Mouse (Mus musculus): ENCODE results near the gene Yars. TPM values are rescaled to one million over a fixed set of nuclear protein-coding genes. Genes with fewer than 3 reads are reported as not detected.

Gene Yars
- polyA plus RNA-seq, 1 experiment from 2014 or later: 92.6 TPM

GRCm38 (mm10) chr4:129251482-129252125 lies 62.0 kb downstream of the Yars start:
- Histone ChIP-seq H3K27ac (ENCODE audit: low read depth, low read length) (peak overlapping the region; percentile 7; the same call in 1 of the 2 replicates), H3K36me3 (ENCODE audit: control insufficient read depth, insufficient read depth, low read length) (no peaks in the 10 kb centered on the region), H3K4me2 (replicated peaks; ENCODE audit: low read depth, low read length) (peak overlapping the region; percentile 31), H3K9me3 (ENCODE audit: control insufficient read depth, low read length) (no peaks in the 10 kb centered on the region), H3K9ac (ENCODE audit: low read depth, low read length) (0 out of 2 replicates have a peak overlapping the region, but pooled peaks have one; percentile 8), H3K4me3 (ENCODE audit: low read length) (no peak overlapping the region), H3K4me1 (ENCODE audit: control insufficient read depth, insufficient read depth, low read length) (peaks cover 34% of the 10 kb centered on the region), H3K27me3 (ENCODE audit: control insufficient read depth, insufficient read depth, low read length) (peaks cover 19% of the 10 kb centered on the region)
- ATAC-seq (ENCODE audit: low FRiP score, low TSS enrichment): peak; percentile 25; the same call in 1 of the 2 replicates
- WGBS: 4% methylated on average over 15 of the region's 15 CpGs

- ATAC-seq (ENCODE audit: low FRiP score, low TSS enrichment): no peak
- no peak overlapping the region for H3K27ac ChIP-seq (ENCODE audit: low read depth, low read length)
- H3K9me3 ChIP-seq (ENCODE audit: control insufficient read depth, low read length): no peaks in the 10 kb centered on the region
- H3K4me2 ChIP-seq (replicated peaks; ENCODE audit: low read depth, low read length): no peak overlapping the region
- 90% methylated on average over 2 of the region's 2 CpGs for WGBS
- no peaks in the 10 kb centered on the region for H3K36me3 ChIP-seq (ENCODE audit: control insufficient read depth, insufficient read depth, low read length)
- no peak overlapping the region for H3K9ac ChIP-seq (ENCODE audit: low read depth, low read length)
- H3K4me1 ChIP-seq (ENCODE audit: control insufficient read depth, insufficient read depth, low read length): peaks cover 42% of the 10 kb centered on the region
- H3K4me3 ChIP-seq (ENCODE audit: low read length): no peak overlapping the region
- H3K27me3 ChIP-seq (ENCODE audit: control insufficient read depth, insufficient read depth, low read length): peaks cover 17% of the 10 kb centered on the region
These were observed 62.9 kb downstream of the Yars start for GRCm38 (mm10) chr4:129252492-129252891.

- Histone ChIP-seq H3K27ac (ENCODE audit: low read depth, low read length) (no peak overlapping the region), H3K4me3 (ENCODE audit: low read length) (no peak overlapping the region), H3K9me3 (ENCODE audit: control insufficient read depth, low read length) (no peaks in the 10 kb centered on the region), H3K9ac (ENCODE audit: low read depth, low read length) (no peak overlapping the region), H3K4me2 (replicated peaks; ENCODE audit: low read depth, low read length) (no peak overlapping the region), H3K4me1 (ENCODE audit: control insufficient read depth, insufficient read depth, low read length) (peaks cover 31% of the 10 kb centered on the region), H3K36me3 (ENCODE audit: control insufficient read depth, insufficient read depth, low read length) (no peaks in the 10 kb centered on the region), H3K27me3 (ENCODE audit: control insufficient read depth, insufficient read depth, low read length) (peaks cover 4% of the 10 kb centered on the region; the same call in 1 of the 2 replicates)
- no peak for ATAC-seq (ENCODE audit: low FRiP score, low TSS enrichment)
- 87% methylated on average over 3 of the region's 3 CpGs for WGBS
These were observed 65.0 kb downstream of the Yars start for GRCm38 (mm10) chr4:129254571-129254970.

GRCm38 (mm10) chr4:129256450-129257380 lies 67.2 kb downstream of the Yars start:
- Histone ChIP-seq H3K36me3 (ENCODE audit: control insufficient read depth, insufficient read depth, low read length) (no peaks in the 10 kb centered on the region), H3K4me1 (ENCODE audit: control insufficient read depth, insufficient read depth, low read length) (peaks cover 20% of the 10 kb centered on the region; the same call in 1 of the 2 replicates), H3K27ac (ENCODE audit: low read depth, low read length) (peak overlapping the region; percentile 37; the same call in 1 of the 2 replicates), H3K9me3 (ENCODE audit: control insufficient read depth, low read length) (no peaks in the 10 kb centered on the region), H3K27me3 (ENCODE audit: control insufficient read depth, insufficient read depth, low read length) (no peaks in the 10 kb centered on the region), H3K9ac (ENCODE audit: low read depth, low read length) (no peak overlapping the region), H3K4me3 (ENCODE audit: low read length) (no peak overlapping the region), H3K4me2 (replicated peaks; ENCODE audit: low read depth, low read length) (no peak overlapping the region)
- 18% methylated on average over 8 of the region's 8 CpGs for WGBS
- ATAC-seq (ENCODE audit: low FRiP score, low TSS enrichment): peak; percentile 90

GRCm38 (mm10) chr4:129259101-129259500 lies 69.5 kb downstream of the Yars start:
- Histone ChIP-seq H3K4me1 (ENCODE audit: control insufficient read depth, insufficient read depth, low read length) (peaks cover 25% of the 10 kb centered on the region; the same call in 1 of the 2 replicates), H3K9me3 (ENCODE audit: control insufficient read depth, low read length) (no peaks in the 10 kb centered on the region), H3K27me3 (ENCODE audit: control insufficient read depth, insufficient read depth, low read length) (no peaks in the 10 kb centered on the region), H3K27ac (ENCODE audit: low read depth, low read length) (no peak overlapping the region), H3K4me2 (replicated peaks; ENCODE audit: low read depth, low read length) (no peak overlapping the region), H3K4me3 (ENCODE audit: low read length) (no peak overlapping the region), H3K9ac (ENCODE audit: low read depth, low read length) (no peak overlapping the region), H3K36me3 (ENCODE audit: control insufficient read depth, insufficient read depth, low read length) (no peaks in the 10 kb centered on the region)
- WGBS: 59% methylated on average over 4 of the region's 4 CpGs
- ATAC-seq (ENCODE audit: low FRiP score, low TSS enrichment): no peak

GRCm38 (mm10) chr4:129260678-129261077 lies 71.1 kb downstream of the Yars start:
- H3K4me1 ChIP-seq (ENCODE audit: control insufficient read depth, insufficient read depth, low read length): peaks cover 25% of the 10 kb centered on the region; the same call in 1 of the 2 replicates
- WGBS: 15% methylated on average over 6 of the region's 6 CpGs
- no peaks in the 10 kb centered on the region for H3K36me3 ChIP-seq (ENCODE audit: control insufficient read depth, insufficient read depth, low read length)
- no peak overlapping the region for H3K9ac ChIP-seq (ENCODE audit: low read depth, low read length)
- no peak for ATAC-seq (ENCODE audit: low FRiP score, low TSS enrichment)
- no peaks in the 10 kb centered on the region for H3K9me3 ChIP-seq (ENCODE audit: control insufficient read depth, low read length)
- H3K4me3 ChIP-seq (ENCODE audit: low read length): no peak overlapping the region
- no peak overlapping the region for H3K27ac ChIP-seq (ENCODE audit: low read depth, low read length)
- H3K4me2 ChIP-seq (replicated peaks; ENCODE audit: low read depth, low read length): no peak overlapping the region
- H3K27me3 ChIP-seq (ENCODE audit: control insufficient read depth, insufficient read depth, low read length): no peaks in the 10 kb centered on the region

GRCm38 (mm10) chr4:129261196-129261595 lies 71.6 kb downstream of the Yars start, which contains the start of gene C77080:
TSS of gene C77080 (minus strand) at chr4:129261404.
- H3K9me3 ChIP-seq (ENCODE audit: control insufficient read depth, low read length): no peaks in the 10 kb centered on the region
- H3K4me2 ChIP-seq (replicated peaks; ENCODE audit: low read depth, low read length): no peak within 1 kb of the TSS
- H3K4me3 ChIP-seq (ENCODE audit: low read length): no peak within 1 kb of the TSS
- ATAC-seq (ENCODE audit: low FRiP score, low TSS enrichment): no peak
- no CpG with 5 or more reads among the region's 4 CpGs for WGBS
- no peaks in the 10 kb centered on the region for H3K27me3 ChIP-seq (ENCODE audit: control insufficient read depth, insufficient read depth, low read length)
- no peak within 1 kb of the TSS for H3K9ac ChIP-seq (ENCODE audit: low read depth, low read length)
- no peak within 1 kb of the TSS for H3K27ac ChIP-seq (ENCODE audit: low read depth, low read length)
- no peaks in the 10 kb centered on the region for H3K36me3 ChIP-seq (ENCODE audit: control insufficient read depth, insufficient read depth, low read length)
- peaks cover 21% of the 10 kb centered on the region; the same call in 1 of the 2 replicates for H3K4me1 ChIP-seq (ENCODE audit: control insufficient read depth, insufficient read depth, low read length)

- Histone ChIP-seq H3K36me3 (ENCODE audit: control insufficient read depth, insufficient read depth, low read length) (no peaks in the 10 kb centered on the region), H3K27me3 (ENCODE audit: control insufficient read depth, insufficient read depth, low read length) (no peaks in the 10 kb centered on the region), H3K4me3 (ENCODE audit: low read length) (no peak overlapping the region), H3K4me2 (replicated peaks; ENCODE audit: low read depth, low read length) (peak overlapping the region; percentile 1; the same call in 1 of the 2 replicates), H3K4me1 (ENCODE audit: control insufficient read depth, insufficient read depth, low read length) (peaks cover 8% of the 10 kb centered on the region; the same call in 1 of the 2 replicates), H3K9ac (ENCODE audit: low read depth, low read length) (no peak overlapping the region), H3K27ac (ENCODE audit: low read depth, low read length) (0 out of 2 replicates have a peak overlapping the region, but pooled peaks have one; percentile 13), H3K9me3 (ENCODE audit: control insufficient read depth, low read length) (no peaks in the 10 kb centered on the region)
- WGBS: 21% methylated on average over 19 of the region's 19 CpGs
- peak; percentile 77 for ATAC-seq (ENCODE audit: low FRiP score, low TSS enrichment)
These were observed 73.9 kb downstream of the Yars start for GRCm38 (mm10) chr4:129263225-129264021.

All from kidney, embryonic 14.5 days (tissue).